Mouse (Mus musculus) lung, postnatal 0 days (tissue): ENCODE measurements at regions not wholly inside any gene's neighbourhood (a gene's known extent, or its start where the extent isn't known, plus 50 kb on each side); places are given as distances from the start of the nearest gene placed in this dataset.

Source experiments
- CTCF ChIP-seq: IDR thresholded peaks from 2 replicates; pipeline ENCODE4 v1.5.1; 2016; ENCODE audit warnings: antibody characterized with exemption, mild to moderate bottlenecking
- EP300 ChIP-seq: IDR thresholded peaks from 2 replicates; pipeline ENCODE4 v1.6.1; 2016; ENCODE audit warnings: antibody characterized with exemption, mild to moderate bottlenecking, control low read depth

GRCm38 (mm10) chr10:118620611-118621010 is 179.8 kb downstream of the Ifng start:
- no peak for TF ChIP-seq EP300
- no peak for TF ChIP-seq CTCF
